Mouse (Mus musculus) T-helper 1 cell (primary cell): ENCODE data around the gene Stn1.

Experiments
- in situ Hi-C: fragments of 300-600 bp; cut with MboI, MseI; formaldehyde crosslinking; loops from one replicate; pipeline ENCODE4 v1.15.1; 2025; ENCODE audit warnings: high pct_unique_total_duplicates

Stn1 gene

DNA sequence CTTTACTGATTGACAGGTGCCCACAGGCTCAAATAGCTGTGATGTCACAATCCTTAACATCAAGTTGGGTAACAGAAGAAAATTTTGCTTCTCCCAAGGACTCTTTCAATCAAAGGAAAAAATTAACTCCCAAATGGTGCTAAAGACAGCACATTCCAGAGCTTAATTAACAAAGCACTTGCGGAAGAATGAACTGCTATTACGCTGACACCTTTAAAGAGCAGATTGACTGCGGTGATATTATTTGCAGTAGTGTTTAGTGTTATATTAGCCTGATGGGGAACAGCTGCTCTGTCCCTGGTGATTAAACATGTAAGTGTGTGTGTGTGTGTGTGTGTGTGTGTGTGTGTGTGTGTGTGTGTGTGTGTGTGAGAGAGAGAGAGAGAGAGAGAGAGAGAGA lies 7.7 kb upstream of the Stn1 start:
- in situ Hi-C loops = no loop called here

GRCm38 (mm10) chr19:47542441-47542840 lies 5.1 kb upstream of the Stn1 start:
- in situ Hi-C loops = no loop called here

- in situ Hi-C loops = no loop called here
Observed at GRCm38 (mm10) chr19:47538801-47539200, 1.5 kb upstream of the Stn1 start.

GRCm38 (mm10) chr19:47537879-47538278 lies 572 bp upstream of the Stn1 start:
- in situ Hi-C loops = no loop called here

DNA sequence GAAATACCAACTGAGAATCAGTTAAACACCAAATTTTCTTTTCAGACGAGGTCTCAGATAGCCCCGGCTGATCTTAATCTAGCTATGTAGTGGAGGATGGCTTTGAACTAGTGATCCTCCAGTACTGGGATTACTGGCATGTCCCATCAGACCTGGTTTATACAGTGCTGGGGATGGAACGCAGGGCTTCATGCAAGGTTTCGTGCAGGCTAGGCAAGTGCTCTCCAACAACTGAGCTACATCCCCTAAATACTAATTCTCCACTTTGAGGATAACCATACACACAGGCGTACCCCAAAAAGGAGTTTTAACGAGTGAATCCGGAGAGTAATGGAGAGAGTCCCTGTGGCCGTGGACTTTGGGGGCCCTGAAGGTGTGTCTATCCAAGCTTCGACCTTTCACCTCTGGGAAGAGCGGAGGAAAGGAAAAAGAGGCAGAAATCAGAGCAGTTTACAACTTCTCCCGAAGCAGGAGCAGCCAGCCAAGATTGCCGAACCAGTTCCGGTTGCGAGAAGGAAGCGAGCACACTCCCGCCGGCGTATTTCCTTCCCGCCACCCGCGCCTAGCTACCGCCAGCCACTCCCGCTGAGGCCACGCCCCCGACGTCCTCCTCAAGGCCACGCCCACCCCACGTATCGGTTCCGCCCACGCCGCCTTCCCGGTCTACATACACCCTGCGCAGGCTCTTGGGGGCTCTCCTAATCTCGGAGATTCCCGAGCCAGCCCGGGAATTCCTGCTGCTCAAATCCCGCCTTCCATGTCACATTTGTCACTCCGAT lies 597 bp downstream of the Stn1 start:
- in situ Hi-C loops = no loop called here

DNA sequence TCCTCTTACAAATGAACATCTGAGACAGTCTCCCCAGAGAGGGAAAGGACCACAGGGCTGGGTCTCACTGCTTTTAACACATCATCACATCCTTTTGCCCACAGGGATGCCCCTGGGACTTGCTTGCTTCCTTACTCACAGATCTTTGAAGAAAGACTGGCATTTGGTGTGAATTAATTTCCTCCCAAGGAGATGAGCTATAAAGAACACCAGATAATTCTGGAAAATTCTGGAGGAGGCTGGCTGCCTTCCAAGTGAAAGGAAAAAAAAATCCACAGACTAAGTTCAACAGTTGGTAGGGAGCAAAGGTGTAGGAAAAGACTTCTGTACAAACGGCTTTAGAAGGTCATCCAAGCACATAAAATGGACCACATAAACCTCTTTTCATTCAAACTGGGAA lies 3.2 kb downstream of the Stn1 start:
- in situ Hi-C loops = no loop called here

- in situ Hi-C loops = no loop called here
Observed at GRCm38 (mm10) chr19:47532449-47532848, 4.9 kb downstream of the Stn1 start.

DNA sequence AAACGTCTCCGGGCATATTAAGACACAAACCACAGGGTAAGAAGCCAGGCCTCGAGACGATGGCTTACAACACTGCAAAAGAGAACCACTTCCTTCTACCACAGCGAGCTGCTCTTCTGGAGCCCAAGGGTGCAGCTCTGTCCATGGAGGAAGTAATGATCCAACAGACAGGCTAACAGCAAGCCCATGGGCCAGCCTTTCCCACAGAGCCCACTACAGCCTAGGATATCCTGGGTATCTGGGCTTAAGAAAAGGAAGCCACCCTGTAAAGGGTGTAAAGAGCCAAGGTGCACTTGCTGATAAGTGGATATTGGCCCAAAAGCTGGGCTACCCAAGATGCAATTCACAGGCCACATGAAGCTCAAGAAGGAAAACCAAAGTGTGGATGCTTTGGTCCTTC lies 6.0 kb downstream of the Stn1 start:
- in situ Hi-C loops = no loop called here

GRCm38 (mm10) chr19:47526239-47526986 lies 10.9 kb downstream of the Stn1 start:
- in situ Hi-C loops = no loop called here

GRCm38 (mm10) chr19:47524905-47525304 lies 12.4 kb downstream of the Stn1 start:
- in situ Hi-C loops = no loop called here

DNA sequence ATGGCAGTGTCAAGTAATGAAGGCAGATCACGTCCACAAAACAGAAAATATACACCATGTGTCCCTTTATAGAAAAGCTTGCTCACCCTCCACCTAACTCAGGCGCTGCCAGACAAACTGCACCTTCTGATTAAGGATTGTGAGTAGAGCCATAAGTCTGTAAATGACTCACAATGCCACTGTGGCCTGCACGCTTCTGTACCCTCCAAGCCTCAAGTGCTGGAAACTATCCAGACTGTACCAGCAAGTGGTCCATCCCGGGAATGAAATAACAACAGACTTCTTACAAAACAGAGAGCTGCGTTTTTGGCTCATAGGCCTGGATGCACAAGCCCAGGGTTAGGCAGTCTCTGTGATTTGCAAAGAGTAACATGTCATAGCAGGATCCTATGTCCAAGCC lies 15.9 kb downstream of the Stn1 start:
- in situ Hi-C loops = no loop called here

DNA sequence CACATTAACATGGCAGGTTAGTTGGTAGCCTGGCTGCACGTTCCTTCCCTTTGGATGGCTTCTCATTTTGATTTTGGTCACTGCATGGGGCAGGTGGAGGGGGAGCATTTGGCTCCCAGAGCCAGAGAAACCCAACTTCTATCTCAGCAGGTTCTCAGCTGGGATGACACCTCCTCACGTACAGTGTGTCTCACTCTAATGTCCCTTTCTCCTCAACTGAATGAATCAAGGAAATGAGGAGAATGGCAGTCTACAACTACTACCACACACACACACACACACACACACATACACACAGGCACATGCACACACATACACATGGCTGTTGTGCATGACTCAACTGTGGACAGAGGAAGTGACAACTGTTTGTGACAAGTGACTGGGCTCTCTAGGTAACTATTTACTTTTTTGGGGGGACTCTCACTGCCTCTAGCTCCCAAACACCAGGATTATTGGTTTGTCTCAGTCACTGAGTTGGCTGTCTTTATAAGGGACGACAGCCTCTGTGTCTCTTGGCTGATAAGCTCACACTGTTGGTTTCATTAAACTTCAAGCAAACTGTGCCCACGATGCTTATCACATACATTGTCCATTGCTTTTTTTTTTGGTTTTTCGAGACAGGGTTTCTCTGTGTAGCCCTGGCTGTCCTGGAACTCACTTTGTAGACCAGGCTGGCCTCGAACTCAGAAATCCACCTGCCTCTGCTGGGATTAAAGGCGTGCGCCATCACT lies 18.0 kb downstream of the Stn1 start:
- in situ Hi-C loops = no loop called here

DNA sequence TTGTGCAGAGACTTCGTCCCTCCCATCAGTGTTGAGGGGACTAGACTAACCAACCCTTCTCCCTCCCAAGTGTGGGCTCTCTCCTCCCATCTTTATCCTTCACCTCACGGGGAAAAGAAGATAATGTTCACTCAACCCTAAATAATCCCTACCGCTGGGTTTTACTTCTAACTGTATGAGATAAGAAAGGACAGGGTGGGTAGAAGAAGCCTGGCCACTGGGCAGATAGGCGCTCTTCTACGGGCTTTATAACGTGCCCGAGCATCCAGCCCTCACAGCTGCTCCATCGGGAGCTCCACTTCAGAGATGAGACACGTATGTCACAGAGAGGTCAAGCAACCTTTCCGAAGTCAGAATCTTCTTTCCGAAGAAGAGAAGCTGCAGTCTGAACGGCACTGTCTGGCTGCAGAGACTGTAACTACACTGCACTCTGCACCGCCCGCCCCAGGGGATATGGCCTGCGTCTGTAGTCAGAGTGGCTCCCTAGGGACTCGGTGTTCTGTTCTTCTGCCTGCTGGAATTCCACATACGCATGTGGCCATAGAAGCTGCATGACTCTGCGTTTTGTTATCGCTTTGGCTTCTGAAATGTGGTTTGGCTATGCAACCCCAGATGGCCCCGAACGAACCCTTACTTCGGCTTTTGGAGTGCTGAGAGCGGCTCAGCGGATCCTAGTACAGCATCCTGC lies 18.7 kb downstream of the Stn1 start:
- in situ Hi-C loops = no loop called here

DNA sequence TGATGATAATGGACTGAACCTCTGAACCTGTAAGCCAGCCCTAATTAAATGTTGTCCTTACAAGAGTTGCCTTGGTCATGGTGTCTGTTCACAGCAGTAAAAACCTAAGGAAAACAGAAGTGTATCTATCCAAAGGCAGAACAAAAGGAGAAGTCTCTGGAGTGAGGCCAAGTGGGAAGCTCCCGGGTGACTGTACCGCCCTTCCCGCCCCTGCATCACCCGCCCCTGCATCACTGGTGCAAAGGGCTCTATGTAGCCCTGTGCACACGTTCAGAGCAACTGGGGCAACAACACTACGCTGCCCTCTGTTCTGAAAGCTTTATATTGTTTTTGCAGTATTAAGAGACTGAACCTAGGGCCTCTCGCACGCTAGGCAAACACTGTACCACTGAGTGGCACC lies 19.7 kb downstream of the Stn1 start:
- in situ Hi-C loops = no loop called here

DNA sequence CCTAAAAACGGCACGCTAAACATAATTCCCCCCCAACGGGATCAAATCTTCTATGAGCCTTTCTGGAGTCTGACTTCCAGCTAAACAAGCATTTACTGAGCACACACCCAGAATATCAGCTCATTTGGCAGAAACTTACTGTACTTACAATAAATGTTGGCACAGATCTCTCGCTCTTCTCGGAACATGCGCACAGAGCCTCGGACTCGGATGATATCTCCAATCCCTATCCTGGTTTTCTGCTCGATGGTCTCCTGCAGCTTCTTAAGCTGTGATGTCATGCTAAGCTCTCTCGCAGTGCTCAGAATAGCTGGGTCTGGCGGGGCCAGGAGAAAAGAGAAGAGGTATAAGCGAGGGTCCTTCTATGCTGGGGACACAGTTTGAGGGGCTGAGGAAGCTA lies 20.4 kb downstream of the Stn1 start:
- in situ Hi-C loops = no loop called here

DNA sequence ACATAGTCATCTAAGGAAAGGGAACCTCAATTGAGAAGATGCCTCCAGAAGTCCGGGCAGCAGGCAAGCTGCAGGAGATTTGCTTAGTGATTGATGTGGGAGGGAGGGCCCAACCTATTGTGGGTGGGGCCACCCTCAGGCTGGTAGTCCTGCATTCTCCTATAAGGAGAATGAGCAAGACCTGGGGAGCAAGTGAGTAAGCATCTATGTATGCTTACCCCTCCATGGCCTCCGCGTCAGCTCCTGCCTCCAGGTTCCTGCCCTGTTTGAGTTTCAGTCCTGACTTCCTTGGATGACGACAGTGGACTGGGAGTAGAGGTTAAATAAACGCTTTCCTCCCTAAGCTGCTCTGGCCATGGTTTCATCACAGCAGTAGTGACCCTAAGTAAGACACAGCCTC lies 22.2 kb downstream of the Stn1 start:
- in situ Hi-C loops = no loop called here

GRCm38 (mm10) chr19:47513618-47513897 lies 23.7 kb downstream of the Stn1 start:
- in situ Hi-C loops = no loop called here

DNA sequence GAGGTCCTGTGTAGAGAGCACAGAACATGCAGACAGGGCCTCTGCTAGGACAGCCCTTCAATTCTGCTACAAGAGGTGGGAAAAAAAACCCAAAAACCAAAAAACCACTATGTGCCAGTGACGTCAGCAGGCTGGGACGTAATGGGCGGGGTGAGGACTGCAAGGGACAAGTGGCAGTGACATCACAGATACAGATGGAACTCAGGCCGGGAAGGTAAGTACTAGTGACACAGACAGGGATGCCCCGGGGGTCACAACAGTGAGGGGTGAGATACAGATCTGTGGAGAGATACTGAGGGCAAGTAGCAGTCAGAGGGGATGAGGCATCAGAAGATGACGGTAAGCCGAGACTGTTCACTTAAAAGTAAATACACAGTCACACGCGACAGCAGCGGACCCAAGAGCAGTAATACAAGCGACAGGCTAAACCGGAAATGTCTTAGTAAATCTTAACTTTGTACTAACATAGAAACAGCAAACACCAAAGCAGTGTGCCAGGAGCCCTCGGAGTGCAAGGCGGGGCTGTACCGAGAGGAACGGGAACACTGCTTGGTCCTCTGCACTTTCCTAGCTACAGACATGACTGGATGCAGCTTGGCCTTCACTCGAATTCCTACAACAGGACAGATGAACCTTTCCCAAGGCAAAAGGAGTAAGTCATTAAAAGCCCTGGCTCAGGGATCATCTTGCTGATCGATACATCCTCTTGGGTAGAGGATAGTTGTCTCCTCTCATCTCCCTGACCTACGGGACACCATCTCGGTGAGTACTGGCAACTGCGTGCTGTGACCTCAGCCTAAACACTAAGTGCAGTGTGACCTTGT lies 24.3 kb downstream of the Stn1 start:
- in situ Hi-C loops = no loop called here

GRCm38 (mm10) chr19:47511958-47512357 lies 25.3 kb downstream of the Stn1 start:
- in situ Hi-C loops = no loop called here

DNA sequence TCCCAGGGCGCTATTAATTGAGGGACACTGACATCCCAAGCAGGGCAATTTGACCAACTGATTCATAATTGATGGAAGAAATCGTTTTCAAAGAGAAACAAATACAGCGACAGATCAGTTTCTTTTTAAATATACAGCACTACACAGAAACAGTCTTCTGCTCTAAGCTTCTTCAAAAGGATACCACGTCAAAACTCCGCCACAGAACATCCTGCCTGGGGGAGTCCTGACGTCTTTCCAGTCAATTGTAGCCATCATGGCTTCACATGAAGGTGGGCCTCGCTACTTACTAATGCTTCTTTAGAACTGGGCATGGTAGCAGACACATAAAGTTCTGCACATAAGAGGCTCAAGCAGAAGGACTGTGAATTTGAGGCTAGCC lies 26.0 kb downstream of the Stn1 start:
- in situ Hi-C loops = no loop called here
